Mouse (Mus musculus) cerebellum, adult 2 months (tissue): ENCODE results near the gene Plcb1. TPM values are rescaled to one million over a fixed set of nuclear protein-coding genes. Genes with fewer than 3 reads are reported as not detected.

Experiments
- DNase-seq, 2 experiments: peaks; one replicate each; pipeline ENCODE4 v3.0.0; 2021
- H3K27ac ChIP-seq: fragments of 200-500 bp; 2 replicates; pipeline ENCODE4 v1.5.1; 2012; ENCODE audit warnings: low read length, control low read depth, inconsistent platforms; ENCODE audit not compliant: insufficient read depth
- H3K27me3 ChIP-seq: fragments of 200-500 bp; 2 replicates; pipeline ENCODE4 v1.6.1; 2012; ENCODE audit warnings: inconsistent platforms, mild to moderate bottlenecking, low read length, moderate library complexity; ENCODE audit not compliant: control insufficient read depth, insufficient read depth
- H3K4me1 ChIP-seq: fragments of 200-500 bp; 2 replicates; pipeline ENCODE4 v1.6.1; 2011; ENCODE audit warnings: low read length; ENCODE audit not compliant: control insufficient read depth, insufficient read depth
- H3K4me3 ChIP-seq: fragments of 200-500 bp; replicated peaks from 2 replicates; pipeline ENCODE3; 2011; ENCODE audit warnings: mild to moderate bottlenecking, low read depth, low read length, control low read depth; ENCODE audit not compliant: insufficient read depth
- CTCF ChIP-seq: fragments of 200-500 bp; IDR thresholded peaks from 2 replicates; pipeline ENCODE4 v1.5.1; 2011; ENCODE audit warnings: low read depth, mild to moderate bottlenecking, control low read depth, low read length, moderate library complexity, borderline replicate concordance; ENCODE audit not compliant: insufficient read depth
- POLR2A ChIP-seq: fragments of 200-500 bp; IDR thresholded peaks from 2 replicates; pipeline ENCODE4 v1.6.1; 2011; ENCODE audit warnings: low read length, control low read depth, borderline replicate concordance; ENCODE audit not compliant: insufficient read depth
- WGBS: fragments of 180-500 bp; shearing (Covaris S2); methylation state at CpG from one replicate; pipeline ENCODE4 v1.1.7; 2018; 5-methylcytosine and 5-hydroxymethylcytosine counted together
- polyA plus RNA-seq: library from polyadenylated mRNA; depleted of rRNA; stranded (reverse); fragments of >200 nt; gene quantifications from 2 replicates; pipeline ENCODE4 v1.2.3, GENCODE M21; 2012

Gene Plcb1
- polyA plus RNA-seq, 1 experiment: 18.5 TPM

DNA sequence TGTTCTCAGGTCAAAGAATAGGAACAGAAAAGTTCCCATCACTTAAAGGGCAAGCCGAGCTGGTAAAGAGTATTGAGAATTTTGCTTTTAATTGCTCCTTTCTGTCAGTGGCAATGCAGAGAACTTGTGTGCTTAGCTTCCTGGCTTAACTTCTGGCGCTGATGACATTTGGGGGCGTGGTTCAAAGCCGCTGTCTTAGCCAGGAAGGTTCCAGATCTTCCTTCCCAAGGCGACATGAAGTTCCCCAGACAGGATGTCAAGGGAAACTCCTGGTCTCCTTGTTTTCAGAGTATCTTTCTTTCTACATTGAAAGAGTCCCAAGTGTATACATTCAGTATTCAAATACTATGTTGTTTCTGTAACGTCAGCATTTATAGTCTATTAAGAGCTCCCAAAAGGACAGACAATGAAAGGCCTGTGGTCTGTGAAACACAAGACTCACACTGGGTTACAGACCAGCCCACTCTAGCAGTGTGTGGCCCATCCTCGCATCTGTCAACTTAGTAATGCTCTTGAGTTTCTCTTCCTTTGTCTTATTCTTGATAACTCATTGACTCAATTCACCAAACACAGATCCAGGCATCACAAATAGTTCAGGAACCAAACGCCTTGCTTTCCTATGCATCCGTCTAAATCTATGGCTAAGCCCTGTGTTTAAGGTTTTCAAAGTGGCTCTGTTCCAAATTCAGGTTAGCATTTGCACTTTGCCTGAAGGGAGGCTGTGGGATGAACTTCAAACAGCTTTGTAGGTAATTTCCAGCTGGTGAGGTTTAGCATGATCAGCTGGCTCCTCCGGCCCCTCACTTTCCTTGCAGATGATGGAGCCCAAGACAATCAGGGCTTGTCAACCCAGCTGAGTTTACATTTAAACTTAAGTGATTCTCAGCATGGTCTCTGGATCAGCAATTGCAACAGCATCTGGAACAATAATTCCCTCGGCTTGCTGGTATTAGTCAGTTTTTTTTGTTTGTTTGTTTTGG is 418.6 kb downstream of the Plcb1 start:
- no peak for DNase-seq
- no peak overlapping the region for H3K27ac ChIP-seq
- TF ChIP-seq CTCF: no peak
- no peak for TF ChIP-seq POLR2A

DNA sequence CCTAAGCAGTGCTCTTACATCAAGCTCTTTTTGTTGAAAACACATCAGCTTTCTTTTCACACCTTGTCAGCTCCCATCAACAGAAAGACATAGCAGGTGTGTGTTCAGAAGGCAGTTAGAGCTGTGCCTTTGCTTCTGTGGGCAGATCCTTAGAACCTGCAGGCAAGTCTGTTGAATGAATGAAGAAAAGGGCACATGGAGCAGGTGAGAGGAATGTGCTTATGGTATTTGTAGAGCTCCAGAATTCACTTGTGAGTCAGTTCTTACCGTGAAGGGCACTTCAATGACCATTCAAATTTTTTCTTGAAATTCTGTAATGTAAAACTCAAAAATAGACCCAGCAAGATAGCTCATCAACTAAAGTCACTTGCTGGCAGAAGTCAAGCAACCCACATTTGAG is 423.0 kb downstream of the Plcb1 start:
- TF ChIP-seq POLR2A (no peak), CTCF (no peak)
- no peak overlapping the region for H3K4me3 ChIP-seq
- no peak for DNase-seq
- no peak overlapping the region for H3K27ac ChIP-seq
- WGBS: 89% methylated on average over 1 of the region's 1 CpGs
- no peaks in the 10 kb centered on the region for H3K27me3 ChIP-seq
- H3K4me1 ChIP-seq: no peaks in the 10 kb centered on the region

More for the DNA sequence above, 418.6 kb downstream of the Plcb1 start:
- H3K4me1 ChIP-seq: no peaks in the 10 kb centered on the region
- 63% methylated on average over 11 of the region's 11 CpGs for WGBS
- H3K27me3 ChIP-seq: no peaks in the 10 kb centered on the region
- no peak overlapping the region for H3K4me3 ChIP-seq

DNA sequence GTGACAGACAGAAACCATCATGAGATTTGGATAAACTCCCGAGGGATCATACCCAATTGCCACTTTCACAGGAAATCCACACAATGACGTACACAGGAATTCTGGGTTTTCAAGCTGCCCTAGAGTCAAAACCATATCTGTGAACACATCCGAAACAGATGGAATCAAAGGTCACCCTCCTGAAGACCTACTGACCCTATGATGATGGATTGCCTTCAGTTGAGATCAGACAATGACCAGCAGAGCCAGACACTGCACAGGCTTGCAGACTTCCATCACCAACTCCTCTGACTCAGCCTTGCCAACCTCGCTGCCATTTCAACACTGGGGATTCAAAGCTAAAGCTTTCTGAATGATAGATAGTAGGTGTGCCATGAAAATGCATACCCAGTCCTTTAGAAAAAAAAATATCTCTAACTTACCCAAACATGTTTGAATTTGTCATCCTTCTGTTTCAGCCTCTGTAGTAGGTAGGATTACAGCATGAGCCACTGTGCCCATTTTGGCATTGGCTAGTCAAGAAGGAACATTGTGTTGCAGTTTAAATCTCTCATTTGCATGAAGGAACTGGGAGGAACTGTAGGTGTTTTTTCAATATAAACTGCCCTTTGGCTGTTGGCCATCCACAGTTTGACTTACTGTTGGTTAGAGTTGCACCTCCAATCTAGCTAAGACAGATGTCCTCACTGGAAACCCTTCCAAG is 429.0 kb downstream of the Plcb1 start:
- H3K4me1 ChIP-seq: no peaks in the 10 kb centered on the region
- no peaks in the 10 kb centered on the region for H3K27me3 ChIP-seq
- H3K27ac ChIP-seq: no peak overlapping the region
- 68% methylated on average over 4 of the region's 4 CpGs for WGBS
- H3K4me3 ChIP-seq: no peak overlapping the region
- TF ChIP-seq CTCF (no peak), POLR2A (no peak)
- no peak for DNase-seq

DNA sequence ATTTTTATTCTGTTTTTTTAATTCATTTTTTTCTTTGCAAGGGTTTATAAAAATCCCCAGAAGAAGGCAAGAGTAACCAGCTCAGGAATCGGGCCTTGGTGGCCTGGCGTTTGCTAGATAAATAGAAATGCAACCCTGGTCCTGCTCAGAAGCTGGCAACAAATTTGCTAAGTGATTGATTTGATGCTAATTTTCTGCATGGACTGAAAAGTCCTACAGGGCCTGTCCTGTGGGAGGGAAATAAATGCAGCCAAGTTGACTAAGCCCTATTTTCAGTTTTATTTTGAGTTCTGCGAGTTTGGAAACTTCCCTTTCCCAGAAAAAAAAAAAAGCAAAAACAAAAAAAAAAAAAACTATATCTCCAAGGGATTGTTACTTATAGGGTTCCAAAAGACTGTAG is 433.5 kb downstream of the Plcb1 start:
- no peak for DNase-seq
- no peaks in the 10 kb centered on the region for H3K27me3 ChIP-seq
- H3K4me1 ChIP-seq: no peaks in the 10 kb centered on the region
- TF ChIP-seq POLR2A (no peak), CTCF (no peak)
- H3K4me3 ChIP-seq: no peak overlapping the region
- 57% methylated on average over 3 of the region's 3 CpGs for WGBS
- H3K27ac ChIP-seq: no peak overlapping the region

DNA sequence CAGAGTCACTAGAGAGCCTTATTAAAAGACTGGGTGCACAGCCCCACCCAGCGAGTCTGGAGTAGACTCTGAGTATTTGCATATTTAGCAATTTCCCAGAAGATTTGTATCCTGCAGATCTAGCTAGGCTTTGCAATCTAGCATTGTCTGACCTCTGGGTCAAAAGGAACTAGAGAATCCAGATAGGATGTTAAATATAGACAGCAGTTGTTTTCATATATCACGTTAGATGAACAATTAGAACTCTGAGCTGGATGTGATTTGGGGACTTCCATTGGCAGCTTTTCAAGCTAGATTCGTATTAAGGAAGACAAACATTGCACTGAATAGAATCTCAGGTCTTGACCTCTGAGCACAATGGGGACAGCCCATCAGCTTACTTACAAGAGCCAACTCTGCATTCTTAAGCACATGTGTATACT is 439.7 kb downstream of the Plcb1 start:
- DNase-seq: no peak
- H3K4me3 ChIP-seq: no peak overlapping the region
- H3K4me1 ChIP-seq: no peaks in the 10 kb centered on the region
- 82% methylated on average over 3 of the region's 3 CpGs for WGBS
- no peak for TF ChIP-seq CTCF
- TF ChIP-seq POLR2A: no peak
- H3K27me3 ChIP-seq: no peaks in the 10 kb centered on the region
- no peak overlapping the region for H3K27ac ChIP-seq

DNA sequence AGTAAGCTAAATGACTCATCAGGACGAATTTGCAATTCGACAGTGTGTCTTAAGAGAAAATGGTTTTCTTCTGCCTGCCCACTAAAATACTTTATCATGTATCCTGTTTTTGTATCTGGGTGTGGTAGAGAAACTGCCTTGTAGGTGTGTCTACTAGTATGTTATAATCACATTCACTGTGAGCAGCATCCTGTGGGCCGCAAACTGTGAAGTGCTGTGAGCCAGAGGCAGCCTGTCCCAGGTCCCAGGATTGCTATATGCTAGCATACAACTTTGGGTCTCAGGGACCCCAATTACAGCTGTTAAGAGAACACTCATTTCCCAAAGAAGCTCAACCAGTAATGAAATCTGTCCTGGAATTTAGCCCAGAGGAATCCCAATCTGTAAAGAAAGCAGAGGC is 444.4 kb downstream of the Plcb1 start:
- Histone ChIP-seq H3K27ac (no peak overlapping the region), H3K4me3 (no peak overlapping the region), H3K4me1 (no peaks in the 10 kb centered on the region), H3K27me3 (no peaks in the 10 kb centered on the region)
- WGBS: 94% methylated on average over 3 of the region's 3 CpGs
- DNase-seq: no peak
- TF ChIP-seq CTCF (no peak), POLR2A (no peak)

DNA sequence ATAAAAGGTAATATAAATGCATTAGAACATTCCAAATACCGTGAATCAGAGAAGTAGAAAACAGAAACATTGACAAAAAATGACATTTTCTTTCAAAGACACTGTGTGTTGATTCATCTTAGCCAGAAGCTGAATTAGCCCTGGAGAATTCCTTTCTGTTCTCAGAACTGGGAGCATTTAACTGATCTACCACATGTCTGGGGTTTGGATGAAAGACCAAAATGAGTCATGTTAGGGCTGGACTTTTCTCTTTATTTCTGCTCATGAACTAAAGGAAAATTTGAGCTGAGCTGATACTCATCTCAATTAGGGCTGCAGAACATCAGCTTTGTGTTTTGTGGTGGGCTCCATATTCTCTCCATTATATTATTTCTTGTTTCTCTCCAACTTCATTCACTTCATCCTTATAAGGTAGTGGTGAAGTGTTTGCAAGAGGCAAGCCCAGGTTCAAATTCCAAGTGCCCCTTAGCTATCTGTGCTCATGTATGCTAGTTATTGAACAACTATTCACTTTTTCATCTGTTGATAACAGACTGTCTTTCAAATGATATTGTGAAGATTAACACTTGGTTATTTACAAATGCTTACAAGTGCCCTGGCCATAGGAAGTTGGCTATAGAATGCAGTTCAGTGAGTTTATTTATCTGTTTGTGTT is 456.9 kb downstream of the Plcb1 start:
- no peak for DNase-seq
- Histone ChIP-seq H3K27me3 (no peaks in the 10 kb centered on the region), H3K4me3 (no peak overlapping the region), H3K27ac (no peak overlapping the region), H3K4me1 (no peaks in the 10 kb centered on the region)
- 94% methylated on average over 1 of the region's 1 CpGs for WGBS
- no peak for TF ChIP-seq POLR2A
- TF ChIP-seq CTCF: no peak
